Mouse (Mus musculus) layer of hippocampus, adult 9-11 months (tissue): ENCODE measurements around the gene Hoxb4.

ENCODE experiments used
- DNase-seq: peaks from one replicate; pipeline ENCODE4 v3.0.0; 2022

Gene Hoxb4

GRCm38 (mm10) chr11:96316696-96317607 is 1.1 kb upstream of the Hoxb4 start:
- DNase-seq, result no peak

GRCm38 (mm10) chr11:96318368-96319070 is 452 bp downstream of the Hoxb4 start:
- peak; percentile 10 for DNase-seq

GRCm38 (mm10) chr11:96319071-96319902 is 1.2 kb downstream of the Hoxb4 start:
- DNase-seq, result no peak

GRCm38 (mm10) chr11:96319910-96320309 is 1.8 kb downstream of the Hoxb4 start:
- no peak for DNase-seq

DNA sequence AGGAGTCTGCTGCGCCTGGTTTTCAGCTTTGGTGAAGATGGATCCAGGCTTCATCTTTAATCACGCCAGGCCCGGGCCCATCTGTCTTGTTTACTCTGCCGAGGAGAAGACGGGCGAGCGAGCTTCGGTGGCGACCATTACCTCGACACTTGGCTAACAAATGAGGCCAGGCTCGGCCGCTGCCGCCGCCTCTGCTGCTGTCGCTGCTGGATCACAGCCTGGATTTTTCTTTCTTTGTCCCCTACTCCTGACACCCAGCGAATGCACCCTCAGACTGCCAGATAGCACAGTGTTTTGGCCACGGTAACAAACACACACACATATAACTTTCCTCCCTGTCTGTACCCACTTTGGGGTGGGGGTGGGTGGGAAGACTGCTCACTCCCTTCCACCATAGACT is 2.6 kb downstream of the Hoxb4 start:
- no peak for DNase-seq

GRCm38 (mm10) chr11:96321846-96322245 is 3.8 kb downstream of the Hoxb4 start:
- no peak for DNase-seq

DNA sequence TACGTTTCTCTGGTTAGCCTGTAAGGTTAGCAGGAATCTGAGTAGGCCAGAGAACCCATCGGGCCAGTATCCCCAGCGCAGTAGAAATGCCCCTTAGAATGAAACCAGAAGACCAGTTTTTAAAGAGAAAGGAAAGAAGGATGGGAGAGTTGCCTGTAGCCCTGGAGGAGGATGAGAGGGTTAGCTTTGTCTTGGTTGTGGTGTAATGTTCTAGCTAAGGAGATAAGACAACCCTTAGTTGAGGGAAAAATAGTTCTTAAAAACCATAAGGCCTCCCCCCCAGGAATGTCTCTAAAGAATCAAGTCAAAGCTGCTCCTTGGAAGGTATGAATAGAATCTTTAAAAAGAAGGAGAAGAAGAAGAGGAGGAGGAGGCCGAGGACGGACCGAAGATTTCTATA is 4.7 kb downstream of the Hoxb4 start:
- no peak for DNase-seq

DNA sequence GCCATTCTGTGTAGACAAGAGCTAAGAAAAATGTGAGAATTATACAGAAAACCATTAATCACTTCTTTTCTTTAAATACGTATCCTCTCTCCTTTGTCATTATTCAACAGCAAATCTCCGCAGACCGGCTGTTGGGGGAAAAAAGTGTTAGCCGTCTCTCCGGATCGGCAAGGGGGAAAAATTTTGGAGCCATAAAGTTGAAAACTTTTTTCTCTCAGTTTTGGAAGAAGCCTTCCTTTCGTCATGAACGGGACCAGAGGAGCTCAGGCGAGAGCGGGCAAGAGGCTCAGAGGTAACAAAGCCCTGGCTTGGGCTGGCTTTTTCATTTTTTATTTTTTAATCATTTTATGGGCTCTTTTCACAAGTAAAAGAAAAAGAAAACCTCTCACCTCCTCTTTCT is 5.1 kb downstream of the Hoxb4 start, which contains the start of gene Hoxb3:
TSS of gene Hoxb3 (plus strand) at position 173 of the 400 bp plus-strand sequence.
- no peak for DNase-seq

DNA sequence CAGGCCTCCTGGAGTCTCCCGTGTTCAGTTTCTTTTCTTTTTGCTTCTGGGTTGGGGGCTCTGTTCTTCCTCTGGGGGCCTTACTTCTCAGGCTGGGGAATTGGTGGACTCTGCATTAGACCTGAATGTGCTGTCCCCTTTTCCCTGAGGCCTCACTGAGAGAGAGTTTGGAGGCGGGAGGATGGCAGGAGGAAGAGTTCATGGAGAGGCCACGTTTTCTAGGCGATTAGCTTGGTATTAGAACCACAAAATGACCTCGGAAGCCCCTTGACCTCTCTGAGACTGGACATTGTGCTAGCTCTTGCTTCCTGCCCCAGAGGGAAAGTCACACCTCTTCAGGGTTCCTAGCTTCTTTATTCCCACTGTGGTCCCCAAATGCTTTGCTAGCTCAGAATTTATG is 6.1 kb downstream of the Hoxb4 start:
- no peak for DNase-seq

DNA sequence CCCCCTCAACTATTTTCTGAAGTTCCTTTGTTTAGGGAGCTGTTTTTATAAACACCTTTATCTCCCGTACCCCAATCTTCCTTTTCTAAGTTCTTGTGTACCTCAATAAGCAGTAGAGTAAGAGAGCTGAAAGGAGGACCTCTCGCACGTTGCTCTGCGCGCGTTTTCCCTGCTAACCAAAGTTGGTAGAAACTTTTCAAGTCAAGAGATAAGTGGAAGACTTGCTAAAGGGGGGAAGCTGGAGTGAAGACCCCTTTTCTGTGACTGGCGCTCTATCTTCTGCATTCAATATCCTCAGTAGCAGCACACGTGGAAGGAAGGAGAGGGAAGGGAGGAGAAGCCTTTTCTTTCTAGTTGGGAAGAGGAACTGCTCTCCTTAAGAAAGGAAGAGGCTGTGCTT is 6.9 kb downstream of the Hoxb4 start:
- DNase-seq, result no peak

GRCm38 (mm10) chr11:96325747-96326212 is 7.7 kb downstream of the Hoxb4 start:
- DNase-seq, result no peak

DNA sequence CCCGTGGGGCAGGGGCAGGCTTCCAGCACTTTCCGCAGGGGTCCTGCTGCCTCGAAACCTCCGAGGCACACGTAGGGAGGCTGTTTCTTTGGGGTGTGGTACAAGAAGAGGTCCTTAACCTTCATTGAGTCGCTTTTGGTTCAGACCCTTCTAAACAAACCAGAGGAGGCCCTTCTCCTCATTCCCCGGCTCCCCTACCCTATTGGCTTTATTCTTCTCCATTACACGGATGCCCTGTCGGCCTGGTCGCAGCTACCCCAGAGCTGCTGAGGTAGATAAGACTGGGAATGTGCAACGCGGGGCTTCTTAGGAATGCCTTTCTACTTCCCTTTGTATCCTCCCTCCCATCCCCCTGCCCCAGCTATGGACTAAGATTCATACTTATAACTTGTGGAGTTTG is 8.6 kb downstream of the Hoxb4 start:
- DNase-seq, result no peak

DNA sequence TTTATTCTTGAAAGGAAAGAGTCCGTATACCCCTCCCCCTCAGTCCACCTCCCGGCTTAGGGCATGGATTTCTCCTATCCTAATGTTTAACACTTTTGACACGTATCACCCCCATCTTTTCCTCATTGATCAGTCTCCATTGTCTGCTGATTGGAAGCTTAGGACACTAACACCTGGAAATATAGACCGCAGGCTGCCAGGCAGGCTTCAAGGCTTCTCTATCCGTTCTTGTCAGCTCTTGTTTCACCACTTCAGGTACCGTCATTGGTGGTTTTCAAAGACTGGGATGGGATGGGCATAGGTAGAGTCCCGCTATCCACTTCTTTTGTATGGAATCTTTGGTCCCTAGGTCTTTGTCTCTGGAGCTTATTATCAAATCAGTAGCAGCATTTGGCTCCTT is 9.1 kb downstream of the Hoxb4 start:
- no peak for DNase-seq

DNA sequence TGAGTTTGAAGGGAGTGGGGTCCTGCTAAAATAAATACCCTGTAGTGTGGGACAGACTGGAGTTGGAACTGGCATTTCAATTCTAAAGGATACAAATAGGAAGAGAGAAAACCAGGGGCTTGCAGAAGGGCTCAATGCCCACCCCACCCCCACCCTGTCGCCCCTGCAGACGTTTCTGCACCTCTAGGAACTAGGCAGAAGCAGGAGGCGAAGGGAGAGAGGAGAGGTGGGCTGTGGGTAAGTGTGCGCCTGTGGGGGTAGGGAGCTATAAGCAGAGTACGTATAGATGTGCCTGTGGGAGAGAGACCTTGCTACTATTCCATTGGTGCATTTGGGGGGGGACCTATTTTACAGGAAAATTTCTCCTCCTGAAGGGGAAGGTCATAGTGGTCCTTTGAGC is 9.7 kb downstream of the Hoxb4 start:
- DNase-seq, result no peak

GRCm38 (mm10) chr11:96328605-96329004 is 10.5 kb downstream of the Hoxb4 start:
- DNase-seq, result no peak

DNA sequence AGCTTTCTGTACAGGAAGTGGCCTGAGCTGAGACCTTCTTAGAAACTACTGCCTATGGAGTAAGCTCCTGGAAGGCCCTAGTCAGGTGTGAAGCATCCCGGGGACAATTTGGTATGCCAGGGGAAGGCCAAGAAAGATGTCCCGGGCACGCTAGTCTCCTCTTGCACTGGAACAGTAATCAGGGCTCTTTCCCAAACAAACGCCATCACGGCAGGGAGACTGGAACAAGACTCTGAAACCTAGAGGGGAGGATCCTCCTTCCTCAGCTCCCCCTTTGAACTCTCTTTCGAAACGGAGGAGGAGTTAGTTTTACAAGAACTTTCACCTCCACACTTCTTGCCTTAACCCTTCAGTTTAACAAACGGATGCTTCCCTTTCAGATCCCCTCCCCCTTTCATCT is 14.0 kb downstream of the Hoxb4 start:
- no peak for DNase-seq

DNA sequence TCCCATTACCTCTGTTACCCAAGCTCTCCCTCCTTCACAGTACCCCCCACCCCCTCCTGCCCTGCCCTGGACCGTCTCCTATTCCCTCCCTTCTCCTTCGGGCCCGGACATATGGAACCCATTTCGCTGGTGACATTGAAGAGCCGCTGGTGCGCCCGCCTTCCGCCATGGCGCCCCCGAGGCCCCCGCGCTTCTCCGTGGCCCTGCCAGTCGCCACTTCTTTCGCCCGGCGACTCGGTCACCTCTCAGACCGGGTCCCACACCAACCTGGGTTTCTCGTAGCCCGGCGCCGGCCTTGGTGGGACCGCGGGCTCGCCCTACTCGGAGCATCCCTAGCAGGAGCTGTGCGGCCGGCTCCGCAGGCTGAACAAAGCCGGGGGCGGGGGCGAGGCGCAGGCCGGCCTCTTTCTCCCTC is 14.6 kb downstream of the Hoxb4 start:
- no peak for DNase-seq

- DNase-seq, result no peak
Observed at GRCm38 (mm10) chr11:96333241-96334001, 15.4 kb downstream of the Hoxb4 start.

DNA sequence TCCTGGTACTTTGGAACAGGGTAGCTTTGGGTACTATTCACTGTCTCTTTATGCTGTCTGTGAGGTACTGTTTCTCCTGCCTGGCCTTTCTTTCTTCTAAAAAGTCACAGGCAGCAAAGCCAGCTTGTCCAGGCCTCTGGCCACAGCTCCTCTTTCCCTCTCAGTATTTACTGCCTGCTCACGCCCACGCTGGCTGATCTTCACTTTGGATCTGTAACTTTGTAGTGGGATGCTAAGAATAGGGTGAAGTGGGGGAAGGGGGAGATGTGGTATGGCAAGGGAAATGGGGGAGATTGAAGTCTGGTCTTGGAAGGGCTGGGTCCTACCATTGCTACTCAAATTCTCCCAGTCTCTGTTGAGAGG is 15.9 kb downstream of the Hoxb4 start:
- DNase-seq, result no peak

- DNase-seq, result no peak
Observed at GRCm38 (mm10) chr11:96334998-96335397, 16.9 kb downstream of the Hoxb4 start.

DNA sequence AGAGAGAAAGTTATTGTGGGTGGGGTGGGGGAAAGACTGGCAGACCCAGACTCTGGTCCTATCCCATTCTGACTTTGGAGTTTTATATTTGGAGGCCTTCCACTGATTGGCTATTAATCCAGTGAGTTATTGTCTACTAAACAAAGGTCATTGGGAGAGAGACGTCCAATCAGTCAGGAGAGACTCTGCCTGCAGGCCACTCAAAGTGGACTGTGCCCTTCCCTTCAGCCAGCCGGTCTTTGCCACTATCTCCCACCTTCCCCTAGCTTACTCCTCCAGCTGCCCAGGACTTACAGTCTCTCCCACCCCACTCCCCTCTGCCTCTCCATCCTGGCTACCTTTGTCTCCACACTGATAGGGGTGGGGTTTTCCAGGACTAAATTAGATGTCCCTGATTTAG is 18.5 kb downstream of the Hoxb4 start:
- DNase-seq, result no peak

DNA sequence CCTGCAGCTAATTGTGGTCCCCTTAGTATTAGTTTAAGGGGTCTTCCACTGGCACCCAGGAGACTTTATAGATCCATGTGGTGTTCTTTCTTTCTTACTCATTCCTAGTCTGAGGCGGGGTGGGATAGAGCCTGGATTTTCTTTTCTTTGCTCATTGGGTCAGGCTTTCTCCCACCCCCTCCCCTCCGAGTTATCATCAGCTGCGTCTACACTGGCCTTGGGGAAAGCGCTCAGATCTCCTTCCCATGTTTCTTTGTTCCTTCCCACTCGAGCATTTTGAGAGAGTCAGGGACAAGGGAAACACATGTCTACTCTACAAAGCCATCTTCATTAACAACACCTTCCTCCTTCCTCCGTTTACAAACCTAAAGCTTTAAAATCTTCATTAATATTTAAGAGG is 19.0 kb downstream of the Hoxb4 start:
- no peak for DNase-seq
